Mouse (Mus musculus): ENCODE results near the gene Mrps21. TPM values are rescaled to one million over a fixed set of nuclear protein-coding genes. Genes with fewer than 3 reads are reported as not detected.
A peak's percentile ranks its signal among the peaks of the same experiment; 100 is the strongest.
"Not testable (repeated sequence)": the region's sequence is repeated elsewhere in the genome, so short reads cannot be mapped to it uniquely, and the experiment has no call there.

Mrps21 gene
- polyA plus RNA-seq, 1 experiment: 634 TPM

DNA sequence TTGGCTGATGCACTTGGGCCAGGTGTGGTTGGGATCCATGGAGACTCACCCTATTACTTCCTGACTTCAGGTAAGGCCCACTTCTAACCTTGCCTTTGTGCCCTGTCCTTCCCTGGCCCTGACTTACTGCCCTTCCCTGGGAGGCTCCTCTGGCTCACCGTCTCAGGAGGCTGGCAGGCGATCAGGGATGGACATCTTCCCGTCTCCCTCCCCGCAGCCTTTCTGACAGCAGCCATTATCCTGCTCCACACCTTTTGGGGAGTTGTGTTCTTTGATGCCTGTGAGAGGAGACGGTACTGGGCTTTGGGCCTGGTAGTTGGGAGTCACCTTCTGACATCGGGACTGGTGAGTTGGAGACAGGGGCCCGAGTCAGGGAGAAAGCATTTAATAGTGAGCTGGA is 24.2 kb upstream of the Mrps21 start:
- 0 out of 2 replicates have a peak overlapping the region, but pooled peaks have one; percentile 2 for H3K4me3 ChIP-seq (ENCODE audit: insufficient read depth, low read depth, low read length)
- not testable (repeated sequence) for H3K4me1 ChIP-seq (ENCODE audit: control insufficient read depth, insufficient read depth, insufficient read length, low read length); H3K27ac ChIP-seq (replicated peaks; ENCODE audit: low read depth, low read length)

DNA sequence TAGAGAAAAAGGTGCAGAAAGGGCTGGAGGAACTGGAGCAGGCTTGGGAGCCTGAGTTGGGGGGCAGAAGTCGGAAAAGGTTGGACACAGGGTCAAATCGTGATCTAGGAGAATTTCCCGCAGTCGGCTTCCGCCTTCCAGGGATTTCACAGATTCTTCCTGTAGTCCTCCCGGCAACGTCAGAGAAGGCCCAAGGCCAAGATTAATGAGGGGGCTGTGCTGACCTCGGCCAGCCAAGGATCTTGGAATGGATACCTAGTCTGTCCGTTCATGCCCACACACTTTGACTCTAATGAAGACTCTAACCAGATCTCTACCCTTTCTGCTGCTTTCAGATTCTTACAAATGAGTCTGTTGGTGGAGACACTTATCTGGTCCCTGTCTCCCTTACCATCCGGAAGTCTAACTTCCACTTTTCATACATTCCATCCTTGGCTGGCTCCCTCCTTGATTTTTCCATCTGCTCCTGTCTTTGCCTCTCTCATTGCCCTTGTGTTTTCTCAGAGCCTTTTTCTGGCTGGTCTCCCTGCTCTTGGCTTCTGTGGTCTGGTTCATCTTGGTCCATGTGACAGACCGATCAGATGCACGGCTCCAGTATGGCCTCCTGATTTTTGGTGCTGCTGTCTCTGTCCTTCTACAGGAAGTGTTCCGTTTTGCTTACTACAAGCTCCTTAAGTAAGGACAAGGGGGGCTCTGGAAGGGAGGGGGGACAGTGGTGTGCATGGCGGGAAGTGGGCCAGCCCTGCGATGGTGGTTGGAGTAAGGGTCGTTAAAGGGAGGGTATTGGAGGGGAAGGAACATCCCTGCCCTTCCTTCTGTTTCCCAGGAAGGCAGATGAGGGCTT is 23.2 kb upstream of the Mrps21 start:
- Histone ChIP-seq H3K4me1 (ENCODE audit: control insufficient read depth, insufficient read depth, insufficient read length, low read length) (peaks cover 7% of the 10 kb centered on the region), H3K4me3 (ENCODE audit: insufficient read depth, low read depth, low read length) (peak overlapping the region; percentile 82), H3K27ac (replicated peaks; ENCODE audit: low read depth, low read length) (peak overlapping the region; percentile 95)

DNA sequence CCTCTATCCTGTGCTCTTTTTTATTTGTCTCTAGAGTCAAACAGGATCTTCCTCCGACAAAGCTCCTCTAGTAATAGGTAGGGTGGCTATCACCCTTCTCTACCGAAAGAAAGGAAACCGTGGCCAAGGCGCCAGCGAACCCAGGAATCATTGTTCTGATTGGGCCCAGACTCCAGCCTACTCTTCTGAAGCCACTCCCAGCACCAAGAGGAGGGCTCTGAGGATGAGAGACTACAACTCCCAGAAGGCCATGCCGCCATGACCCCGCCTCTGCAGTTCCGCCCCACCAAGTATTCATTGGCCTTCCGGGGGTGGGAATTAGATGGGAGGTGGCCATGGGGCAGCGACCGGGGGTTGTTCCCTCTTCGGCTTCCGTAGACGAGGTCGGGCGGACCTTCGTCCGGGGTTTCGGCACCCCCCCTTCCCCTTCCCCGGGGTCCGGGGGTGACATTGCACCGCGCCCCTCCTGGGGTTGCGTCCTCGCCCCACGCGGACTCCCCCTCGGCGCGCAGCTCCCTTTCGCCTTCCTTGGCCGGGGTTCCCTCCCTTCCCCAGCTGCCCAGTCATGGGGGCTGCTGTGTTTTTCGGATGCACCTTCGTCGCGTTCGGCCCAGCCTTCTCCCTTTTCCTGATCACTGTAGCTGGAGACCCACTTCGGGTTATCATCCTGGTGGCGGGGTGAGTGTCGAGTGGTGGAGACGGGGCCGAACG is 22.4 kb upstream of the Mrps21 start, which contains the start of gene Aph1a:
Aph1a (plus strand) TSS at position 364 of the 711 bp plus-strand sequence.
- Histone ChIP-seq H3K27ac (replicated peaks; ENCODE audit: low read depth, low read length) (peak within 1 kb of the TSS; percentile 95), H3K4me3 (ENCODE audit: insufficient read depth, low read depth, low read length) (peak within 1 kb of the TSS; percentile 82)
- not testable (repeated sequence) for H3K4me1 ChIP-seq (ENCODE audit: control insufficient read depth, insufficient read depth, insufficient read length, low read length)

DNA sequence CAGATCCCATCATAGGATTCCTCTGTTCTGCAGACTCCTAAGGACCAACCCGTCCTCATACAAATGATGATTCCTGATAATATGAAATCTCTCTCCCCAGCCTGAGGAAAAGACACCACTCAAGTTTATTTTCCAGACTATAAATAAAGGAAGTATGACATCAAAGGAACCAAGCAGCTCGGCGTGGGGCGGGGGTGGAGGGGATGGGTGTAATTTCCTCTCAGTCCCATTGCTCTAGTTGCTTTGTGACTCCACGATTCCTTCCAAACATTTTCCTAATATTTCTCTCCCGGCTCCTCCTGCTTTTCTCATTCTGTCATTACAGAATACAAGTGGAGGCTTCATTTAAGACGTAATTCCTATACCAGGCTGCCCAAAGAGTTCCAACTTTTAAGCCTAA is 21.8 kb upstream of the Mrps21 start:
- H3K4me3 ChIP-seq (ENCODE audit: insufficient read depth, low read depth, low read length): peak overlapping the region; percentile 35
- peak overlapping the region; percentile 63 for H3K27ac ChIP-seq (replicated peaks; ENCODE audit: low read depth, low read length)
- peaks cover 7% of the 10 kb centered on the region for H3K4me1 ChIP-seq (ENCODE audit: control insufficient read depth, insufficient read depth, insufficient read length, low read length)

DNA sequence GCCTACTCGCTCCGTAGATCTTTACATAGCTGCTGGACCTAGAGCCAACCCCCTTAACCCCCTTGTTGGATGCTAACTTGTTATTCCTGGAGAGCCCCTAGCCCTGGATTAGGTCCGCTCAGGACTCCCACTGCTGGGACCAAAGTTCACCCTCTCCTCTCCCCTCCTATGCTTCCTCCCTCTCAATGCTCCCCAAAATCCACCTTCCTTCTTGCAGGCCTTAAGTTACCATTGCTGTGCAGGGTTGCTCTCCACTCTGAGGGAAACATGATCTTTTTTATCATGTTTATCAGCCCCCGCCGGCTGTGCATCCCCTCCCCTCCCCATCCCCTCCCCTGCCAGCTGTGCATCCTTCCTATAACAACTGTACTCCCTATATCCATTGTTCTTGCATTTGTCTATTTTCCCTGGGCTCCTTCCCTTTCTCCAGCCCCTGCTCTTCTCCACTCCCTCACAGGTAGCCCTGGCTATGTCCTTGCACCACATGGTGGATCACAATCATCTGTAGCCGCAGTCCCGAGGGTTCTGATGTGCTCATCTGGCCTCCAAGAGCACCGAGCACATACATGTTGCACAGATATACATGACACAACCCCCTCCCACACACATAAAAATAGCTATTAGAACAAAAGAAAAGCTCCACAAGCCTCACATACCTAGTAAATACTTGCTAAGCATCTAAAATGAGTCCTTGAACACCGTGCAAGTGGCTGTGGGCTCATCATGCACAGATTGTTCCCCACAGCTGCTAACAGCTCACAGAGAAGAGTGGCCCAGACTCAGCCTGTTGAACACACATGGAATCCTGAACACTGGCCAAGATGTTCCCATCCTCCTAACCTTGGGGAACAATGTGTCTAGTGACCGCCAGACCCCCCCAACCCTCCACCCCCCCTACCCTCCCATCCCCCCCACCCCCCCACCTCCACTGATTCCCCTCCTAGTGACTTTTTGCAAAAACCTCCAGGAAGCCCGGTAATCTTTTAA is 21.0 kb upstream of the Mrps21 start:
- peak overlapping the region; percentile 53 for H3K4me3 ChIP-seq (ENCODE audit: insufficient read depth, low read depth, low read length)
- peaks cover 7% of the 10 kb centered on the region for H3K4me1 ChIP-seq (ENCODE audit: control insufficient read depth, insufficient read depth, insufficient read length, low read length)
- H3K27ac ChIP-seq (replicated peaks; ENCODE audit: low read depth, low read length): peak overlapping the region; percentile 86

DNA sequence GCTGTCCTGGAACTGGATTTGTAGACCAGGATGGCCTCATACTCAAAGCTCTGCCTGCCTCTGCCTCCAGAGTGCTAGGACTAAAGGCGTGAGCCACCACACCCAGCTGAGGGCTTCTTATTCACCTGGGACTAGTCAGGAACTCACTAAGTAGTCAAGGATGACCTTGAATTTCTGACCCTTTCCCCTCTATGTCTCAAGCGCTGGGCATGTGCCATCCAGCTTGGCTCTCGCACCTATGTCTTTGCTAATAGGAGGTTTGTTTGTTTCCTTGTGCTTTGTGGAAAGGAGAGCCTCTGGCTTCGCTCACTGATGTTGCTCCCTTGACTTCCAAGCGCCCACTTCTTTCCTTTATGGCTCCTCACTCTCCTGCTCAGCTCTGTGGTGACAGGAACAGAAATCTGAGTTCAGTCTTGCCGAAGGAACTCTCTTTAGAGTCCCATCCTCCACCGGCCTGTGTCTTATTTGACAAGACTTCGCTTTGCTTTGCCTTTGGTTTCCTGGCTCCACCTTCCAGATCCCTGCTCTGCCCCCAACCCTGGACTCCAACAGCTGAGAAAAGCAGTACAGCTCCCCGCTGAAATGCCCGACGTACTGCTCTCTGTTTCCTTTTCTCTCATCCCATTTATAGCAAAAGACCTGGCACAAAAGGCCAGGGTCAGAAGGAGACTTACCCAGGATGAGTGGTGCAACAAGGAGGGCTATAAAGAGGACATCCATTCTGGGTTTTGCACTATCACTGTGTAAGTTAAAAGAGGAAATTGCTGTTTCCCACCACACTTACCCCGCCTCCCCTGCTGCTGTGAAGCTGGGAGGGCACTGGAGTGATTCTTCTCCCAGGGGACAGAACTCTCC is 20.1 kb upstream of the Mrps21 start, which contains the start of gene BC028528:
BC028528 (minus strand) TSS at position 795 of the 855 bp plus-strand sequence.
- Histone ChIP-seq H3K4me3 (ENCODE audit: insufficient read depth, low read depth, low read length) (peak within 1 kb of the TSS; percentile 53), H3K4me1 (ENCODE audit: control insufficient read depth, insufficient read depth, insufficient read length, low read length) (peaks cover 7% of the 10 kb centered on the region), H3K27ac (replicated peaks; ENCODE audit: low read depth, low read length) (peak within 1 kb of the TSS; percentile 86)

DNA sequence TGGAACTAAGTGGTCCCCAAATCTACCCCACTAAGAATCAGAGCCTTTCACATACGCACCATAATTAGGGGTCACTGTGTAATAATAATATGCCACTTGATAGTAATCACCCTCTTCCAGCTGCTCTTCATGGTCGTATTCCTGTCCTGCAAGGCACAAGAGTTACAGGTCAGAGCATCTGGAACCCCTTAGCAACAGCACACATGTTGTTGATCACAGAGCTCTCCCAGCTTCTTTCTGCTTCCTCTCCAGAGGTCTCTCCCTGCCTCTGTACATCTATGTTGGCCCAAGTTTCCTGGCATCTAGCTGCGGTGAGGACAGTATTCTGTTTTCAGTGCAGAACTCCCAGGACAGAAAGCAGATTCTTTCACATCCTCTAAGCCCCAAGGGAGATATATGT is 18.3 kb upstream of the Mrps21 start:
- H3K4me1 ChIP-seq (ENCODE audit: control insufficient read depth, insufficient read depth, insufficient read length, low read length): peaks cover 4% of the 10 kb centered on the region
- H3K4me3 ChIP-seq (ENCODE audit: insufficient read depth, low read depth, low read length): no peak overlapping the region
- H3K27ac ChIP-seq (replicated peaks; ENCODE audit: low read depth, low read length): peak overlapping the region; percentile 40

DNA sequence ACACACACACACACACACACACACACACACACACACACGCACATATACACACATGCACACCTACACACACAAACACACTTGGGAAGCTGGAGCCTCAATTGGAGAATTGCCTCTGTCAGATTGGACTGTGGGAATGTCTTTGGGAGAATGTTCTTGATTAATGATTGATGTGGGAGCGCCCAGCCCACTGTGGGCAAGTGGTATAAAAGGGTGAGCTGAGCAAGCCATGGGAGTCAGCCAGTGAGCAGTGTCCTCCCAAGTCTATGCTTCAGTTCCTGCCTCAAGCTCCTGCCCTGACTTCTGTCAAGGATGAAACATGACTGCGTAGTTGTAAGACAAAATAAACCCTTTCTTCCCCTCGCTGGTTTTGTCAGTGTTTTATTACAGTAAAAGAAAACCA is 16.3 kb upstream of the Mrps21 start:
- Histone ChIP-seq H3K27ac (replicated peaks; ENCODE audit: low read depth, low read length) (no peak overlapping the region), H3K4me1 (ENCODE audit: control insufficient read depth, insufficient read depth, insufficient read length, low read length) (peaks cover 3% of the 10 kb centered on the region), H3K4me3 (ENCODE audit: insufficient read depth, low read depth, low read length) (no peak overlapping the region)

DNA sequence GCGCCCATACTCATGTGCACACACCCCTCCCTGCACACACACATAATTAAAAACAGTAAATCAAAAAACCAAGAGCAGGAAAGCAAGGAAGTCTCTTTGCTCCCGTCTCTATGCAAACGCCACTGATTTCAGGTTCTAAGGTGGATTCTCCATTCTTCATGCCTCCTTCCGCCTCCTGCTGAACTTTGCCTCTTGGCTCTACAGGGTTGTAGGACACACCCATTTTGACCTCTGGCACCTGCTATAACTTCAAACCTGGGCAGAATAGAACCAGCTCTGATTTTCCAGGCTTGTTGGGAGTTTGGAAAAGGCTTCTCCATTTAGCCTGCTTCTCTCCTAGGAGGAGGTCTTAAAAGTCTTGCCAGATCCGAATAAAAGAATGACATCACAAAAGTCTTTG is 13.1 kb upstream of the Mrps21 start:
- Histone ChIP-seq H3K4me3 (ENCODE audit: insufficient read depth, low read depth, low read length) (no peak overlapping the region), H3K27ac (replicated peaks; ENCODE audit: low read depth, low read length) (no peak overlapping the region), H3K4me1 (ENCODE audit: control insufficient read depth, insufficient read depth, insufficient read length, low read length) (no peaks in the 10 kb centered on the region)

DNA sequence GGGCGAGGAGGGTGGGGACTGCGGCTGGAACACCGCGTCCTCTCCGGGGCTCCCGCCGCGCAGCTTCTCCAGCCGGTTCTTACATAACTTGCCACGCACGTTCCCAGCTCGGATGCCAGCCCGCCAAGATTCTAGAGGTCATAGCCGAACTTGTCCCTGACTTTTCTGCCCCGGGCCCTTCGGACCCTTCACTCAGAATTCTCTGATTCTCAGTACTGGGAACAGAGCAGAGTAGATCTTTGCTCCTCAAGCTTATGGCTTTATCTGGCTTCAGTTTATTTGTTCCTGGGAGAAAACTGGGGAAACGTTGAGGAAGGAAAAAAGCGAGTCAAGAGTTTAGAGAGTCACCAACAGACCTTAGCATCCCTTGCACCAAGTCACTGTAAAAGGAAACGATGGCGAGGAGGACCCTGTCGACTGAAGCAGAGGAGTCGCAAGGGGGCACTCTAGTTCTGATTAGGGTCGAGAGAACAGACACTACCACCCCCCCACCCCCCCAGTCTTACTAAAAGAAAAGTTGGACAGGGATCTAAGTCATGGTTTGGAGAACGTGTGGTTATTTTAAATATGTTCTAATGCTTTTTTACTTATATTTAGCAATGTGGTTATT is 11.6 kb upstream of the Mrps21 start:
- no peaks in the 10 kb centered on the region for H3K4me1 ChIP-seq (ENCODE audit: control insufficient read depth, insufficient read depth, insufficient read length, low read length)
- H3K4me3 ChIP-seq (ENCODE audit: insufficient read depth, low read depth, low read length): peak overlapping the region; percentile 47
- H3K27ac ChIP-seq (replicated peaks; ENCODE audit: low read depth, low read length): peak overlapping the region; percentile 36

DNA sequence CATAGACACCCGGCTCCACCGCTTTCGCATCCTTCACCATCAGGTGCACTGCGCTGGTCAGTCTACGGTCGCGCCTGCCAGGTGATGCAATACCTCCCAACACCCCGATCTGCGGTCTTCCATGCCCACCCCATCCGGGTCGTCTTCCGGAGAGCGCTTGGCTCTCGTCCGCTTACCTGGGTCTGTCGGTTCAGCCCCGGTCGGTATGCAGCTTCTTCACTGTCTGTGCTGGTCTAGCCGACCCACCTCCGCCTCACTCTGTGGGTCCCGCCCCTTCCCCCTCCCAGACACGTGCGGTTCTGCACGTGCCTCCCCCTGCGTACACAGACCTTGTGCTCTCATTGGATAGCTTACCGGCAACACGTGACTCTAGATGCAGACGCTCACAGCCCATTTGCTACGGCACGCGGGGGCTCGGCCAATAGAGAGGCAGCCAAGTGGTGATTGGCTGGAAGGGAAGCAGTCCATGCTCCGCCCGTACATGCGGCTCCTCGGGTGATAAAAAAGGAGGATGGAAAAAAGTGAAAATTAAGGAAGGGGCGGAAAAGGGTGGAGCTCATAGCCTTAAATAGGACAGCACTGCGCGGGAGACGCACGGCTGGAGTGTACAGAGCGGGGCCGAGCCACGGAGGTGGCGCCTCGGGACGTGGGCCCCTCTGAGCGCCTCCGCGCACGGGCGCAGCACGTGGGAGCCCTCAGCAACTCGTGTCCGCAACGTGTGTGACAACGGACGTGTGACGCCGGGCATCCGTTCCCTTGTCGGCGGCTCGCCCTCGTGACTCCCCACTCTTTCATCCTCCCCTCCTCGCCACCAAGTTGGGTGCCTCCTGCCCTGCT is 10.9 kb upstream of the Mrps21 start, which contains the start of gene Ciart:
Ciart (minus strand) TSS at position 273 of the 837 bp plus-strand sequence.
- peak within 1 kb of the TSS; percentile 56 for H3K4me3 ChIP-seq (ENCODE audit: insufficient read depth, low read depth, low read length)
- peak within 1 kb of the TSS; percentile 36 for H3K27ac ChIP-seq (replicated peaks; ENCODE audit: low read depth, low read length)
- no peaks in the 10 kb centered on the region for H3K4me1 ChIP-seq (ENCODE audit: control insufficient read depth, insufficient read depth, insufficient read length, low read length)

DNA sequence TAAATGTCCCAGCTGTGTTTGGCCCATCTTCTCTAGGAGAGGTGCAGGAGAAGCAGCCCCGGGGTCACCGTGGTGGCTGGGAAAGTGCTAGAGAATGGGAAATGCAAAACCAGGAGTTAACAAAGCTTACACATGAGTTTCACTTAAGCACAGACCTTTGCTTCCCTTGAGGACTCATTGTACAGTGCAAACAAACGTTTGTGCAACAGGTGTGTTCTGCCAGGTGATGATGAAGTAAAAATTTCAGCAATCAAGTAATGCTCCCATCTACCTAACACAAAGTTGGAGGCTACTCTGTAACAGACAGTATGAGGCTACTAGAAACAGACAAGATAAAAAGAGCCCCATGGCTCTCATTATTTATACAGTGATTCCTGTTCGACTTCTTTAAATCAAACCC is 7.7 kb upstream of the Mrps21 start:
- Histone ChIP-seq H3K4me1 (ENCODE audit: control insufficient read depth, insufficient read depth, insufficient read length, low read length) (no peaks in the 10 kb centered on the region), H3K4me3 (ENCODE audit: insufficient read depth, low read depth, low read length) (no peak overlapping the region), H3K27ac (replicated peaks; ENCODE audit: low read depth, low read length) (no peak overlapping the region)

DNA sequence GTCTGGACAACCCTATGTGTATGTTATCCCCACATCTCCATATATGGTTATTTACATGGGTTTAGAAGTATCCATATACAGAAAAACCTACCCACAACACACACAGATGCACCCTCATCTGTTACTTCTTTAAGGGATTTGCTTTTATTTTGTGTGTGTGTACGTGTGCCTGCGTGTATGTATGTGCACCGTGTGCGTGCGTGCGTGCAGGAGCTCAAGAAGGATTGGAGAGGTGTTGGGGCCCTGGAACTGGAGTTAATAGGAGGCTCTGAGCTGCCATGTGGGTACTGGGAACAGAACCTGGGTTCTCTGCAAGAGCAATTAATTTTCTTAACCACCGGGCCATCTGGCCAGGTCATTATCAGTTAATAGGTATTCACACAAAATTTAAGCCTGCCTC is 729 bp upstream of the Mrps21 start:
- Histone ChIP-seq H3K27ac (replicated peaks; ENCODE audit: low read depth, low read length) (0 out of 2 replicates have a peak overlapping the region, but pooled peaks have one; percentile 30), H3K4me1 (ENCODE audit: control insufficient read depth, insufficient read depth, insufficient read length, low read length) (no peaks in the 10 kb centered on the region), H3K4me3 (ENCODE audit: insufficient read depth, low read depth, low read length) (peak overlapping the region; percentile 60)

Measured in brown adipose tissue, adult 24 weeks (tissue).